Mouse (Mus musculus): ENCODE measurements at regions not wholly inside any gene's neighbourhood (a gene's known extent, or its start where the extent isn't known, plus 50 kb on each side); places are given as distances from the start of the nearest gene placed in this dataset.

GRCm38 (mm10) chr8:87199461-87200131 lies 272.8 kb downstream of the Cbln1 start:
- peak overlapping the region; percentile 4; the same call in 1 of the 2 replicates for H3K4me2 ChIP-seq (ENCODE audit: low read depth, low read length)
- 0 out of 2 replicates have a peak, but pooled peaks have one; percentile 22 for ATAC-seq (ENCODE audit: insufficient read depth, low FRiP score)
- no peak overlapping the region for H3K4me3 ChIP-seq (replicated peaks; ENCODE audit: low read length)
- H3K9me3 ChIP-seq (replicated peaks; ENCODE audit: control insufficient read depth, low read length), result no peaks in the 10 kb centered on the region
- no peak overlapping the region; the same call in 1 of the 2 replicates for H3K27ac ChIP-seq (ENCODE audit: low read length)
- H3K27me3 ChIP-seq (ENCODE audit: control insufficient read depth, insufficient read depth, low read length), result no peaks in the 10 kb centered on the region
- H3K36me3 ChIP-seq (ENCODE audit: control insufficient read depth, insufficient read depth, low read length), result no peaks in the 10 kb centered on the region
- WGBS, result 6% methylated on average over 8 of the region's 8 CpGs
- no peak overlapping the region for H3K9ac ChIP-seq (ENCODE audit: low read length)
- peaks cover 7% of the 10 kb centered on the region for H3K4me1 ChIP-seq (ENCODE audit: control insufficient read depth, insufficient read depth, low read length)

- Histone ChIP-seq H3K27me3 (ENCODE audit: control insufficient read depth, insufficient read depth, low read length) (no peaks in the 10 kb centered on the region), H3K9me3 (replicated peaks; ENCODE audit: control insufficient read depth, low read length) (no peaks in the 10 kb centered on the region), H3K27ac (ENCODE audit: low read length) (no peak overlapping the region), H3K9ac (ENCODE audit: low read length) (no peak overlapping the region), H3K4me1 (ENCODE audit: control insufficient read depth, insufficient read depth, low read length) (peaks cover 7% of the 10 kb centered on the region), H3K4me3 (replicated peaks; ENCODE audit: low read length) (no peak overlapping the region), H3K36me3 (ENCODE audit: control insufficient read depth, insufficient read depth, low read length) (no peaks in the 10 kb centered on the region), H3K4me2 (ENCODE audit: low read depth, low read length) (no peak overlapping the region)
- 37% methylated on average over 8 of the region's 8 CpGs for WGBS
- no peak for ATAC-seq (ENCODE audit: insufficient read depth, low FRiP score)
These were observed 274.4 kb downstream of the Cbln1 start for GRCm38 (mm10) chr8:87197867-87198536.

GRCm38 (mm10) chr8:87197000-87197399 lies 275.4 kb downstream of the Cbln1 start:
- no peak overlapping the region for H3K27ac ChIP-seq (ENCODE audit: low read length)
- H3K27me3 ChIP-seq (ENCODE audit: control insufficient read depth, insufficient read depth, low read length), result no peaks in the 10 kb centered on the region
- no peaks in the 10 kb centered on the region for H3K9me3 ChIP-seq (replicated peaks; ENCODE audit: control insufficient read depth, low read length)
- H3K36me3 ChIP-seq (ENCODE audit: control insufficient read depth, insufficient read depth, low read length), result no peaks in the 10 kb centered on the region
- no peak for ATAC-seq (ENCODE audit: insufficient read depth, low FRiP score)
- no peak overlapping the region for H3K9ac ChIP-seq (ENCODE audit: low read length)
- H3K4me1 ChIP-seq (ENCODE audit: control insufficient read depth, insufficient read depth, low read length), result peaks cover 7% of the 10 kb centered on the region
- H3K4me2 ChIP-seq (ENCODE audit: low read depth, low read length), result no peak overlapping the region
- 43% methylated on average over 5 of the region's 5 CpGs for WGBS
- no peak overlapping the region for H3K4me3 ChIP-seq (replicated peaks; ENCODE audit: low read length)

GRCm38 (mm10) chr8:87196050-87196449 lies 276.4 kb downstream of the Cbln1 start:
- WGBS, result 38% methylated on average over 5 of the region's 5 CpGs
- Histone ChIP-seq H3K27me3 (ENCODE audit: control insufficient read depth, insufficient read depth, low read length) (no peaks in the 10 kb centered on the region), H3K4me1 (ENCODE audit: control insufficient read depth, insufficient read depth, low read length) (peaks cover 7% of the 10 kb centered on the region), H3K9ac (ENCODE audit: low read length) (no peak overlapping the region), H3K27ac (ENCODE audit: low read length) (no peak overlapping the region), H3K9me3 (replicated peaks; ENCODE audit: control insufficient read depth, low read length) (no peaks in the 10 kb centered on the region), H3K4me3 (replicated peaks; ENCODE audit: low read length) (no peak overlapping the region), H3K4me2 (ENCODE audit: low read depth, low read length) (no peak overlapping the region), H3K36me3 (ENCODE audit: control insufficient read depth, insufficient read depth, low read length) (no peaks in the 10 kb centered on the region)
- ATAC-seq (ENCODE audit: insufficient read depth, low FRiP score), result no peak

- 77% methylated on average over 13 of the region's 13 CpGs for WGBS
- no peak for ATAC-seq (ENCODE audit: insufficient read depth, low FRiP score)
- H3K4me2 ChIP-seq (ENCODE audit: low read depth, low read length), result no peak overlapping the region
These were observed 282.5 kb downstream of the Cbln1 start for GRCm38 (mm10) chr8:87189791-87190385.

GRCm38 (mm10) chr8:87182888-87183287 lies 289.5 kb downstream of the Cbln1 start:
- Histone ChIP-seq H3K4me1 (ENCODE audit: control insufficient read depth, insufficient read depth, low read length) (no peaks in the 10 kb centered on the region), H3K27me3 (ENCODE audit: control insufficient read depth, insufficient read depth, low read length) (no peaks in the 10 kb centered on the region), H3K36me3 (ENCODE audit: control insufficient read depth, insufficient read depth, low read length) (no peaks in the 10 kb centered on the region), H3K27ac (ENCODE audit: low read length) (no peak overlapping the region), H3K4me2 (ENCODE audit: low read depth, low read length) (no peak overlapping the region), H3K9ac (ENCODE audit: low read length) (no peak overlapping the region), H3K4me3 (replicated peaks; ENCODE audit: low read length) (no peak overlapping the region), H3K9me3 (replicated peaks; ENCODE audit: control insufficient read depth, low read length) (no peaks in the 10 kb centered on the region)
- WGBS, result 46% methylated on average over 4 of the region's 4 CpGs
- ATAC-seq (ENCODE audit: insufficient read depth, low FRiP score), result no peak

More at GRCm38 (mm10) chr8:87189791-87190385, 282.5 kb downstream of the Cbln1 start:
- H3K9me3 ChIP-seq (replicated peaks; ENCODE audit: control insufficient read depth, low read length), result no peaks in the 10 kb centered on the region
- no peak overlapping the region for H3K9ac ChIP-seq (ENCODE audit: low read length)
- no peaks in the 10 kb centered on the region for H3K36me3 ChIP-seq (ENCODE audit: control insufficient read depth, insufficient read depth, low read length)
- no peak overlapping the region for H3K27ac ChIP-seq (ENCODE audit: low read length)
- no peaks in the 10 kb centered on the region for H3K4me1 ChIP-seq (ENCODE audit: control insufficient read depth, insufficient read depth, low read length)
- no peak overlapping the region for H3K4me3 ChIP-seq (replicated peaks; ENCODE audit: low read length)
- H3K27me3 ChIP-seq (ENCODE audit: control insufficient read depth, insufficient read depth, low read length), result no peaks in the 10 kb centered on the region

- no peak overlapping the region for H3K4me3 ChIP-seq (replicated peaks; ENCODE audit: low read length)
- H3K36me3 ChIP-seq (ENCODE audit: control insufficient read depth, insufficient read depth, low read length), result no peaks in the 10 kb centered on the region
- ATAC-seq (ENCODE audit: insufficient read depth, low FRiP score), result no peak
- no peak overlapping the region for H3K4me2 ChIP-seq (ENCODE audit: low read depth, low read length)
- H3K27ac ChIP-seq (ENCODE audit: low read length), result no peak overlapping the region
- H3K27me3 ChIP-seq (ENCODE audit: control insufficient read depth, insufficient read depth, low read length), result no peaks in the 10 kb centered on the region
- WGBS, result 73% methylated on average over 4 of the region's 4 CpGs
- H3K4me1 ChIP-seq (ENCODE audit: control insufficient read depth, insufficient read depth, low read length), result no peaks in the 10 kb centered on the region
- H3K9ac ChIP-seq (ENCODE audit: low read length), result no peak overlapping the region
- H3K9me3 ChIP-seq (replicated peaks; ENCODE audit: control insufficient read depth, low read length), result no peaks in the 10 kb centered on the region
These were observed 293.5 kb upstream of the N4bp1 start for GRCm38 (mm10) chr8:87178561-87178960.

- H3K4me2 ChIP-seq (ENCODE audit: low read depth, low read length), result no peak overlapping the region
- no peak for ATAC-seq (ENCODE audit: insufficient read depth, low FRiP score)
- no peaks in the 10 kb centered on the region for H3K4me1 ChIP-seq (ENCODE audit: control insufficient read depth, insufficient read depth, low read length)
- H3K9ac ChIP-seq (ENCODE audit: low read length), result no peak overlapping the region
- no peak overlapping the region for H3K4me3 ChIP-seq (replicated peaks; ENCODE audit: low read length)
- H3K9me3 ChIP-seq (replicated peaks; ENCODE audit: control insufficient read depth, low read length), result no peaks in the 10 kb centered on the region
- H3K27ac ChIP-seq (ENCODE audit: low read length), result no peak overlapping the region
- no peaks in the 10 kb centered on the region for H3K36me3 ChIP-seq (ENCODE audit: control insufficient read depth, insufficient read depth, low read length)
- WGBS, result 84% methylated on average over 6 of the region's 6 CpGs
- no peaks in the 10 kb centered on the region for H3K27me3 ChIP-seq (ENCODE audit: control insufficient read depth, insufficient read depth, low read length)
These were observed 292.6 kb upstream of the N4bp1 start for GRCm38 (mm10) chr8:87177620-87178019.

GRCm38 (mm10) chr8:87175097-87175496 lies 290.0 kb upstream of the N4bp1 start:
- no peaks in the 10 kb centered on the region for H3K27me3 ChIP-seq (ENCODE audit: control insufficient read depth, insufficient read depth, low read length)
- H3K9ac ChIP-seq (ENCODE audit: low read length), result no peak overlapping the region
- no peak overlapping the region for H3K27ac ChIP-seq (ENCODE audit: low read length)
- no peaks in the 10 kb centered on the region for H3K36me3 ChIP-seq (ENCODE audit: control insufficient read depth, insufficient read depth, low read length)
- ATAC-seq (ENCODE audit: insufficient read depth, low FRiP score), result no peak
- no peaks in the 10 kb centered on the region for H3K4me1 ChIP-seq (ENCODE audit: control insufficient read depth, insufficient read depth, low read length)
- no peaks in the 10 kb centered on the region for H3K9me3 ChIP-seq (replicated peaks; ENCODE audit: control insufficient read depth, low read length)
- H3K4me2 ChIP-seq (ENCODE audit: low read depth, low read length), result no peak overlapping the region
- no peak overlapping the region for H3K4me3 ChIP-seq (replicated peaks; ENCODE audit: low read length)
